Mouse (Mus musculus): Measurements from ENCODE around the gene Usp33.

DNA sequence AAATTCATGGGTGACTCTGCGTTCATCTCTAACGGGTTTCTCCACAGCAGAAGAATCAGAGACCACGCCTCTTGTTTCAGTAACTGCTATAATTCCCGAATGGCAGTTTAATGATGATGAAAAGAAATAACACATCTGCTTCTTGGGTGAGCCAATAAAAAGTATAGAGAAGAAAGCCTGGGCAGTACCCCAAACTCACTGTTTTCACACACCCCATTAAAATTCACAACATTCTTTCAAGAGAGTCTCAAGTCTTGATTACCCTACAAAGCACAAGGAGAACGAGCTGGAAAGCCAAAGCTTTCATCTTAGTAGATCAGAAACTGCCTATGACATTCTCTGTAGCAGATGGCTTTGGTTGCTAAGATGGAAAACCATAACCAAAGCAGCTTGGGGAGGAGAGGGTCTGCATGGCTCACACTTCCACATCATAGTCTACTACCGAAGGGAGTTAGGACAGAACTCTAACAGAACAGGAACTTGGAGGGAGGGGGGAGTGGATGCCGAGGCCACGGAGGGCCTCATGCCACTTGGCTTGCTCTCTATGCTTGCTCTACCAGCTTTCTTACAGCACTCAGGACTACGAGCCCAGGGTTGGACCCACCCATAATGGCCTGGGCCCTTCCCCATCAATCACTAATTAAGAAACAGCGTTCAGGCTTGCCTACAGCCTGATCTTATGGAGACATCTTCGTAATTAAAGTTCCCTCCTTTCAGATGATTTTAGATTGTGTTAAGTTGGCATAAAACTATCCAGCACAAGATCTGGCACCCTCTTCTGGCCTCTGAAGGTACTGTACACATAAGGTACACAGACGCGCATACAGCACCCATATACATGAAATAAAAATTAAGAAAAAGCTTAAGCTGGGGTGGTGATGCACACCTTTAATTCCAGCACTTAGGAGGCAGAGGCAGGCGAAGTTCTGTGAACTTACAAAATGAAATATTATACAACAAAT, 45.6 kb upstream of the Usp33 start:
- TF ChIP-seq EP300 (IDR thresholded peaks at IDR 0.05; ENCODE audit: low read depth) (no peak), CTCF (IDR thresholded peaks at IDR 0.05; ENCODE audit: low read depth) (peak; percentile 33)

All from liver, postnatal 0 days (tissue).